Mouse (Mus musculus) heart, adult 2 months (tissue): Measurements from ENCODE around the gene Eml3.
A peak's percentile ranks its signal among the peaks of the same experiment; 100 is the strongest.

Experiments used
- CTCF ChIP-seq: fragments of 200-600 bp; IDR thresholded peaks from 2 replicates; pipeline ENCODE4 v1.8.1; 2022; ENCODE audit warnings: antibody characterized with exemption, mild to moderate bottlenecking, moderate library complexity
- EP300 ChIP-seq: fragments of 200-500 bp; IDR thresholded peaks from 2 replicates; pipeline ENCODE4 v1.6.1; 2011; ENCODE audit warnings: low read depth, low read length, control low read depth; ENCODE audit not compliant: insufficient read depth
- POLR2A ChIP-seq: fragments of 200-500 bp; IDR thresholded peaks from 2 replicates; pipeline ENCODE4 v1.6.1; 2011; ENCODE audit warnings: mild to moderate bottlenecking, low read depth, low read length, control low read depth; ENCODE audit not compliant: insufficient read depth

DNA sequence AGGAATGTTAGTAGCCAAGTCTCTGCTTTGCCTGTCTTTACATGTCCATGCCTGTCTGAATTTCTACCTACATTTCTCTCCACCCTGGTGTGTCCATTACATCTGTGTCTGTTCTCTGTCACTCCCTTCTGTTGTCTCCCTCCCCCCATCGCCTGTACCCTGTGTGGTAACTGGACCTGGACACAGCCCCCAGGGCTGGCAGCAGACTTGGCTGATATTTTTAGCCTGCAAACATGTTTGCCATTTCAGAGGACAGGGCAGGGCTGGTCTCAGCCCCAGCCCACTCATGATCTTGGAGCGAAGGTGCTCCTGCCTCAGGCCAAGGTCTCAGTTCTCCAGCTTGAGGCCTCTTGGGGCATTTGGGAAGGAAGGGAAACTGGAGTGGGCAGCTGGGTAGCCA is 58.5 kb downstream of the Eml3 start:
- TF ChIP-seq POLR2A = peak; percentile 51; the same call in 1 of the 2 replicates
- no peak for TF ChIP-seq CTCF
- TF ChIP-seq EP300 = 0 out of 2 replicates have a peak, but pooled peaks have one; percentile 20
